Mouse (Mus musculus) heart, embryonic 10.5 days (tissue): ENCODE results near the gene Lsm7. TPM values are rescaled to one million over a fixed set of nuclear protein-coding genes. Genes with fewer than 3 reads are reported as not detected.
A peak's percentile ranks its signal among the peaks of the same experiment; 100 is the strongest.

Source experiments
- DNase-seq: peaks from one replicate; pipeline ENCODE4 v3.0.0-alpha.2; 2017; ENCODE audit warnings: low spot score
- H3K27ac ChIP-seq: fragments of 300-500 bp; sonication (generic); 2 replicates; pipeline ENCODE4 v1.5.1; 2016; ENCODE audit warnings: mild to moderate bottlenecking
- H3K27me3 ChIP-seq: fragments of 300-500 bp; sonication (generic); 2 replicates; pipeline ENCODE4 v1.6.1; 2016; ENCODE audit warnings: mild to moderate bottlenecking; ENCODE audit not compliant: poor library complexity, insufficient read depth, severe bottlenecking
- H3K36me3 ChIP-seq: fragments of 300-500 bp; sonication (generic); 2 replicates; pipeline ENCODE4 v1.6.1; 2016; ENCODE audit warnings: mild to moderate bottlenecking, moderate library complexity
- H3K4me1 ChIP-seq: fragments of 300-500 bp; sonication (generic); 2 replicates; pipeline ENCODE4 v1.6.1; 2016; ENCODE audit warnings: mild to moderate bottlenecking
- H3K4me3 ChIP-seq: fragments of 300-500 bp; sonication (generic); 2 replicates; pipeline ENCODE4 v1.5.1; 2016; ENCODE audit warnings: mild to moderate bottlenecking, moderate library complexity
- H3K9me3 ChIP-seq: fragments of 300-500 bp; sonication (generic); 2 replicates; pipeline ENCODE4 v1.6.1; 2016; ENCODE audit warnings: mild to moderate bottlenecking, moderate library complexity
- WGBS: fragments of 180-500 bp; shearing (Covaris S2); methylation state at CpG from one replicate; pipeline ENCODE4 v1.1.7; 2016; 5-methylcytosine and 5-hydroxymethylcytosine counted together
- polyA plus RNA-seq: library from polyadenylated mRNA; unstranded; fragments of >200 nt; fragmentation: Nextera tagmentation; extraction: Ambion mirVana; gene quantifications from 2 replicates; pipeline ENCODE4 v1.2.1, GENCODE M21; 2016

Gene Lsm7
- polyA plus RNA-seq, 1 experiment from 2014 or later, result 266 TPM

- Histone ChIP-seq H3K4me1 (peaks cover 7% of the 10 kb centered on the region), H3K27ac (0 out of 2 replicates have a peak overlapping the region, but pooled peaks have one; percentile 24), H3K9me3 (no peaks in the 10 kb centered on the region), H3K27me3 (no peaks in the 10 kb centered on the region), H3K4me3 (no peak overlapping the region), H3K36me3 (peaks cover 58% of the 10 kb centered on the region)
- WGBS, result 82% methylated on average over 5 of the region's 5 CpGs
- no peak for DNase-seq
These were observed 7.3 kb upstream of the Lsm7 start for GRCm38 (mm10) chr10:80862305-80862704.

- peak; percentile 87 for DNase-seq
- H3K27ac ChIP-seq, result peak overlapping the region; percentile 74; the same call in 1 of the 2 replicates
- WGBS, result 68% methylated on average over 7 of the region's 7 CpGs
- H3K9me3 ChIP-seq, result no peaks in the 10 kb centered on the region
- no peaks in the 10 kb centered on the region for H3K27me3 ChIP-seq
- no peak overlapping the region for H3K4me3 ChIP-seq
- peaks cover 33% of the 10 kb centered on the region for H3K4me1 ChIP-seq
- H3K36me3 ChIP-seq, result peaks cover 24% of the 10 kb centered on the region
These were observed 3.4 kb upstream of the Lsm7 start for GRCm38 (mm10) chr10:80858350-80858935.

DNA sequence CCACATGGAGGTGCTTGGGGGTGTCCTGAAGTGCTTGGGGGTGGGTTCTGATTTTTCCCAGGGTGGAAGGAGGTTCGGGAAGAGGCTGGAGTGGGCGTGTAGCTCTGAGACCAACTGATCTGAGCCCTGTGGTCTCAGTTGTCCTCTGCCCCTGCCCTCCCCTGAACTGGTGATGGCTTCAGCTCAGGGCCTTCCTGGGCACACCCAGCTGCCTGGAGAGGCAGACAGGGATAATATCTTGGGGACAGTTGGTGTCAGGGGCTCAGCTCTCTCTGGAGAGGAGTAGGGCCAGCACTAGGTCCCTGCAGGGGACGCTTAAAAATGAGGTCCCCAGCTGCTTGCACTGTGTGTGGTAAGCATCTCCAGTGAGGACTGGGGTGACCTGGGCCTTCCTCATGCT is 2.8 kb upstream of the Lsm7 start:
- Histone ChIP-seq H3K27me3 (no peaks in the 10 kb centered on the region), H3K36me3 (peaks cover 24% of the 10 kb centered on the region), H3K4me3 (no peak overlapping the region), H3K27ac (peak overlapping the region; percentile 56; the same call in 1 of the 2 replicates), H3K9me3 (no peaks in the 10 kb centered on the region), H3K4me1 (peaks cover 37% of the 10 kb centered on the region)
- WGBS, result 57% methylated on average over 3 of the region's 3 CpGs
- no peak for DNase-seq

- DNase-seq, result no peak
- 72% methylated on average over 8 of the region's 8 CpGs for WGBS
- peaks cover 37% of the 10 kb centered on the region for H3K4me1 ChIP-seq
- H3K36me3 ChIP-seq, result peaks cover 22% of the 10 kb centered on the region
- no peaks in the 10 kb centered on the region for H3K9me3 ChIP-seq
- no peak overlapping the region for H3K4me3 ChIP-seq
- peak overlapping the region; percentile 56; the same call in 1 of the 2 replicates for H3K27ac ChIP-seq
- H3K27me3 ChIP-seq, result no peaks in the 10 kb centered on the region
These were observed 2.4 kb upstream of the Lsm7 start for GRCm38 (mm10) chr10:80857386-80857785.

DNA sequence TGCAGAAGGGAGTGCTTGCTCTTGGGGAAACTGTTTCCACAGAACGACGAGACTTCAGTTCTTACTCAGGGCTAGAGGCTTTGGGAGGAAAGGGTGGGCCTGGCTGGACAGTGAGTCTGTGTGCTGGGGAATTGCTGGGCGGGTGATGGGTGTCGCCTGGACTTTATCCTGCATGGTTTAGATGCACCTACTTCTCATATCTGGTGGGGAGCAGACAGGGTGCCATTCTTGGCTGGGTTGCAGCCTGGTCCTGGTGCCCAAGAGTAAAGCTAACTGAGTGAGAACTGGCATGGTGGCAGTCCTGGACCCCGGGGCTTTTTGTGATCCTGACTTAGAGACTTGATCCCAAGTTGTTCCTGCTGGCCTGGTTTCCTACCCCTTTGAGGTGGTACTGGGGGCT is 1.9 kb upstream of the Lsm7 start:
- no peaks in the 10 kb centered on the region for H3K9me3 ChIP-seq
- no peak for DNase-seq
- H3K27me3 ChIP-seq, result no peaks in the 10 kb centered on the region
- H3K4me3 ChIP-seq, result 0 out of 2 replicates have a peak overlapping the region, but pooled peaks have one; percentile 89
- WGBS, result 79% methylated on average over 5 of the region's 5 CpGs
- H3K4me1 ChIP-seq, result peaks cover 37% of the 10 kb centered on the region
- H3K36me3 ChIP-seq, result peaks cover 22% of the 10 kb centered on the region
- peak overlapping the region; percentile 56; the same call in 1 of the 2 replicates for H3K27ac ChIP-seq

- H3K9me3 ChIP-seq, result no peaks in the 10 kb centered on the region
- H3K27me3 ChIP-seq, result no peaks in the 10 kb centered on the region
- 64% methylated on average over 3 of the region's 3 CpGs for WGBS
- peaks cover 37% of the 10 kb centered on the region for H3K4me1 ChIP-seq
- H3K36me3 ChIP-seq, result peaks cover 23% of the 10 kb centered on the region
- H3K27ac ChIP-seq, result peak overlapping the region; percentile 87; the same call in 1 of the 2 replicates
- no peak for DNase-seq
- peak overlapping the region; percentile 89 for H3K4me3 ChIP-seq
These were observed 1.3 kb upstream of the Lsm7 start for GRCm38 (mm10) chr10:80856267-80856666.

- no peaks in the 10 kb centered on the region for H3K9me3 ChIP-seq
- 12% methylated on average over 11 of the region's 11 CpGs for WGBS
- DNase-seq, result no peak
These were observed 702 bp upstream of the Lsm7 start for GRCm38 (mm10) chr10:80855749-80856073.

DNA sequence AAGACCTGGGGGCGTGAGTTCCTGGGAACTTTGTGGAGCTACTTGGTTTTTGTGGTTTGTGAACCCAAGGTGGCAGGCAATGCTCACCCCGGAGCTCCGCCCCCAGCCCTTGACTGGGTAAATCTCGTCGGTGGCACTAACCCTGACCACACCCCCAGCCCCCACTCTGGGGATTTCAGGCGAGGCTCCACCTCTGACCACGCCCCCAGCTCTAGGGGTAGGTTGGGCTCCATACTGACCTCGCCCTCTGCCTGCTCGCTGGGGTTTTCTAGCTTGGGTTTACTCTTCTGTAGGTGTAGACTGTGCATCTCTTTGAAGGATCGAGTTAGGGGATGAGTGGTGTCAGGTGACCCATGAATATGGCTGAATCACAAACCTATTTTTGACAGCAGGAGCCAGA is 6.4 kb downstream of the Lsm7 start:
- H3K9me3 ChIP-seq, result no peaks in the 10 kb centered on the region
- peak; percentile 86 for DNase-seq
- H3K27ac ChIP-seq, result no peak overlapping the region
- H3K27me3 ChIP-seq, result peaks cover 31% of the 10 kb centered on the region
- peaks cover 32% of the 10 kb centered on the region for H3K36me3 ChIP-seq
- peaks cover 34% of the 10 kb centered on the region for H3K4me1 ChIP-seq
- H3K4me3 ChIP-seq, result no peak overlapping the region
- 9% methylated on average over 10 of the region's 10 CpGs for WGBS

More at GRCm38 (mm10) chr10:80855749-80856073, 702 bp upstream of the Lsm7 start:
- H3K36me3 ChIP-seq, result peaks cover 26% of the 10 kb centered on the region
- H3K27me3 ChIP-seq, result no peaks in the 10 kb centered on the region
- H3K4me1 ChIP-seq, result peaks cover 37% of the 10 kb centered on the region
- peak overlapping the region; percentile 87 for H3K27ac ChIP-seq
- peak overlapping the region; percentile 89 for H3K4me3 ChIP-seq

DNA sequence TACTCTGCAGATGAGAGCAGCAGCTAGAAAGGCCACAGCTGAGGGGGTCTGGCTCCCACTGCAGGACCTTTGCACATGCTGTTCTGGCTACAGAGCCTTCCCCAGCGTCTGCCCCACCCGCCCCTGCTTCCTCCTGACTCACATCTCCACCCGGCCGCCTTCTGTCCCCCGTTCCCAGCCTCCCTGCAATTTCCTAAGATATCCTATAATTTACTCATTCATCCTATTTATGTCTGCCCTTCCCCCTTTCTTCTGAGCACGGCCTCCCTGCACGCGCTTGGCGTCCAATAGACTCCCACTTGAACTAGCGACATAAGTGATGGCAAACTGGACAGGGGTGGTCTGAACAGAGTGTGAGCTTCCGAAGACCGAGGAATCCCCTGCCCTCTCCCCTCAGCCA is 9.3 kb downstream of the Lsm7 start:
- Histone ChIP-seq H3K4me1 (peaks cover 32% of the 10 kb centered on the region), H3K36me3 (peaks cover 8% of the 10 kb centered on the region; the same call in 1 of the 2 replicates), H3K27me3 (peaks cover 59% of the 10 kb centered on the region), H3K27ac (no peak overlapping the region), H3K4me3 (no peak overlapping the region), H3K9me3 (no peaks in the 10 kb centered on the region)
- 74% methylated on average over 12 of the region's 12 CpGs for WGBS
- DNase-seq, result no peak

- no peak for DNase-seq
- H3K9me3 ChIP-seq, result no peaks in the 10 kb centered on the region
- H3K4me3 ChIP-seq, result no peak overlapping the region
- peaks cover 63% of the 10 kb centered on the region for H3K27me3 ChIP-seq
- WGBS, result 56% methylated on average over 8 of the region's 8 CpGs
- peaks cover 3% of the 10 kb centered on the region; the same call in 1 of the 2 replicates for H3K36me3 ChIP-seq
- H3K4me1 ChIP-seq, result peaks cover 29% of the 10 kb centered on the region
- H3K27ac ChIP-seq, result no peak overlapping the region; the same call in 1 of the 2 replicates
These were observed 9.8 kb downstream of the Lsm7 start for GRCm38 (mm10) chr10:80845055-80845693.

- H3K27me3 ChIP-seq, result peaks cover 63% of the 10 kb centered on the region
- H3K27ac ChIP-seq, result peak within 1 kb of the TSS; percentile 77
- WGBS, result 6% methylated on average over 43 of the region's 51 CpGs
- H3K36me3 ChIP-seq, result no peaks in the 10 kb centered on the region
- H3K9me3 ChIP-seq, result no peaks in the 10 kb centered on the region
- peak within 1 kb of the TSS; percentile 63 for H3K4me3 ChIP-seq
- H3K4me1 ChIP-seq, result peaks cover 26% of the 10 kb centered on the region
- no peak for DNase-seq
These were observed 11.0 kb downstream of the Lsm7 start, which contains the start of gene Lingo3 for GRCm38 (mm10) chr10:80843931-80844547. Lingo3 (minus strand) TSS chr10:80844039.

GRCm38 (mm10) chr10:80843087-80843930 is 11.7 kb downstream of the Lsm7 start:
- WGBS, result 9% methylated on average over 32 of the region's 32 CpGs
- peaks cover 63% of the 10 kb centered on the region for H3K27me3 ChIP-seq
- H3K4me1 ChIP-seq, result peaks cover 22% of the 10 kb centered on the region
- H3K4me3 ChIP-seq, result peak overlapping the region; percentile 63
- peak overlapping the region; percentile 77 for H3K27ac ChIP-seq
- DNase-seq, result no peak
- no peaks in the 10 kb centered on the region for H3K9me3 ChIP-seq
- H3K36me3 ChIP-seq, result no peaks in the 10 kb centered on the region
